Mouse (Mus musculus) MEL (cell line): ENCODE measurements at regions not wholly inside any gene's neighbourhood (a gene's known extent, or its start where the extent isn't known, plus 50 kb on each side); places are given as distances from the start of the nearest gene placed in this dataset.

Experiments used
- DNase-seq: peaks from one replicate; pipeline ENCODE4 v3.0.0; 2011; ENCODE audit warnings: low read depth, low spot score
- H3K27ac ChIP-seq: 2 replicates; pipeline ENCODE4 v1.5.1; 2012; ENCODE audit warnings: low read depth, mild to moderate bottlenecking, control low read depth, low read length, moderate library complexity; ENCODE audit not compliant: control insufficient read depth
- H3K27me3 ChIP-seq, 2 experiments: fragments of 150-350 bp in 1 of 2; sonication (generic) in 1 of 2; 2 replicates each; pipeline ENCODE4 v1.6.1; 2012; ENCODE audit warnings: low read length in 2 of 2, mild to moderate bottlenecking in 2 of 2, improper control_type of control experiment in 1 of 2, moderate library complexity in 1 of 2; ENCODE audit not compliant: insufficient read depth in 2 of 2, control insufficient read depth in 1 of 2
- H3K36me3 ChIP-seq, 2 experiments: 2 replicates each; pipeline ENCODE4 v1.6.1; 2012 to 2014; ENCODE audit warnings: low read length in 2 of 2, improper control_type of control experiment in 1 of 2, inconsistent platforms in 1 of 2, mild to moderate bottlenecking in 1 of 2; ENCODE audit not compliant: insufficient read depth in 2 of 2, control insufficient read depth in 1 of 2
- H3K4me1 ChIP-seq, 2 experiments: fragments of 150-350 bp in 1 of 2; sonication (generic) in 1 of 2; 2 replicates each; pipeline ENCODE4 v1.6.1; 2012; ENCODE audit warnings: low read length in 2 of 2, improper control_type of control experiment in 1 of 2, mild to moderate bottlenecking in 1 of 2; ENCODE audit not compliant: insufficient read depth in 2 of 2, control insufficient read depth in 1 of 2
- H3K4me3 ChIP-seq, 2 experiments: fragments of 150-350 bp in 1 of 2; sonication (generic) in 1 of 2; 2 replicates each; pipeline ENCODE4 v1.5.1; 2012; ENCODE audit warnings: low read depth in 2 of 2, low read length in 2 of 2, mild to moderate bottlenecking in 2 of 2, moderate library complexity in 2 of 2, control low read depth in 1 of 2, improper control_type of control experiment in 1 of 2; ENCODE audit not compliant: control insufficient read depth in 1 of 2, insufficient read depth in 1 of 2
- H3K79me2 ChIP-seq: 2 replicates; pipeline ENCODE4 v1.6.1; 2012; ENCODE audit warnings: mild to moderate bottlenecking, low read length, moderate library complexity; ENCODE audit not compliant: control insufficient read depth, poor library complexity, insufficient read depth
- H3K9ac ChIP-seq: 2 replicates; pipeline ENCODE4 v1.6.1; 2012; ENCODE audit warnings: low read depth, mild to moderate bottlenecking, control low read depth, low read length, moderate library complexity; ENCODE audit not compliant: control insufficient read depth, poor library complexity, severe bottlenecking
- H3K9me3 ChIP-seq: fragments of 150-350 bp; sonication (generic); replicated peaks from 2 replicates; pipeline ENCODE4 v1.6.1; 2012; ENCODE audit warnings: mild to moderate bottlenecking, low read length, improper control_type of control experiment, moderate library complexity; ENCODE audit not compliant: insufficient read depth
- CHD1 ChIP-seq: IDR thresholded peaks from 2 replicates; pipeline ENCODE4 v1.6.1; 2012; ENCODE audit warnings: low read depth, mild to moderate bottlenecking, inconsistent platforms, low read length, improper control_type of control experiment
- CTCF ChIP-seq, 3 experiments: IDR thresholded peaks in 2 of 3; conservative IDR thresholded peaks in 1 of 3; 2 replicates each; pipeline ENCODE4 v1.5.1; 2011 to 2012; ENCODE audit warnings: low read length in 3 of 3, low read depth in 2 of 3, mild to moderate bottlenecking in 2 of 3, improper control_type of control experiment in 1 of 3, inconsistent platforms in 1 of 3, mixed read lengths in 1 of 3, moderate library complexity in 1 of 3; ENCODE audit not compliant: control insufficient read depth in 1 of 3, insufficient read depth in 1 of 3, poor library complexity in 1 of 3, severe bottlenecking in 1 of 3
- E2F4 ChIP-seq: IDR thresholded peaks from 2 replicates; pipeline ENCODE4 v1.6.1; 2011; ENCODE audit warnings: low read depth, low read length, improper control_type of control experiment, borderline replicate concordance
- ELF1 ChIP-seq: IDR thresholded peaks from 2 replicates; pipeline ENCODE4 v1.6.1; 2014; ENCODE audit warnings: low read depth, mild to moderate bottlenecking, inconsistent platforms, low read length, improper control_type of control experiment, moderate library complexity
- EP300 ChIP-seq, 2 experiments: IDR thresholded peaks; 2 replicates each; pipeline ENCODE4 v1.6.1; 2011; ENCODE audit warnings: improper control_type of control experiment in 2 of 2, low read length in 2 of 2, low read depth in 1 of 2, mild to moderate bottlenecking in 1 of 2
- HCFC1 ChIP-seq: IDR thresholded peaks from 2 replicates; pipeline ENCODE4 v1.6.1; 2012; ENCODE audit warnings: low read depth, mild to moderate bottlenecking, inconsistent platforms, low read length, improper control_type of control experiment, moderate library complexity
- MAZ ChIP-seq: IDR thresholded peaks from 2 replicates; pipeline ENCODE4 v1.6.1; 2012; ENCODE audit warnings: low read depth, mild to moderate bottlenecking, inconsistent platforms, low read length, improper control_type of control experiment
- MEF2A ChIP-seq: IDR thresholded peaks from 2 replicates; pipeline ENCODE4 v1.6.1; 2014; ENCODE audit warnings: low read depth, mild to moderate bottlenecking, inconsistent platforms, low read length, improper control_type of control experiment; ENCODE audit not compliant: poor library complexity, insufficient replicate concordance, severe bottlenecking; ENCODE audit errors: extremely low read depth
- MXI1 ChIP-seq: IDR thresholded peaks from 2 replicates; pipeline ENCODE4 v1.6.1; 2011; ENCODE audit warnings: mild to moderate bottlenecking, low read depth, low read length, improper control_type of control experiment
- MYB ChIP-seq: IDR thresholded peaks from 2 replicates; pipeline ENCODE4 v1.6.1; 2011; ENCODE audit warnings: mild to moderate bottlenecking, low read depth, low read length, improper control_type of control experiment
- NELFE ChIP-seq: IDR thresholded peaks from 2 replicates; pipeline ENCODE4 v1.6.1; 2011; ENCODE audit warnings: low read depth, low read length, improper control_type of control experiment
- POLR2A ChIP-seq, 2 experiments: IDR thresholded peaks; 2 replicates each; pipeline ENCODE4 v1.6.1; 2011 to 2012; ENCODE audit warnings: low read length in 2 of 2, mild to moderate bottlenecking in 2 of 2, control low read depth in 1 of 2, improper control_type of control experiment in 1 of 2, low read depth in 1 of 2, moderate library complexity in 1 of 2; ENCODE audit not compliant: control insufficient read depth in 1 of 2, insufficient read depth in 1 of 2, poor library complexity in 1 of 2
- POLR2AphosphoS5 ChIP-seq: IDR thresholded peaks from 2 replicates; pipeline ENCODE4 v1.6.1; 2012; ENCODE audit warnings: low read depth, borderline replicate concordance, mild to moderate bottlenecking, inconsistent platforms, low read length, moderate library complexity, mixed read lengths
- TAL1 ChIP-seq: IDR thresholded peaks from 2 replicates; pipeline ENCODE4 v1.6.1; 2012; ENCODE audit warnings: mild to moderate bottlenecking, inconsistent platforms, low read length, moderate library complexity, mixed read lengths
- USF1 ChIP-seq: IDR thresholded peaks from 2 replicates; pipeline ENCODE4 v1.6.1; 2014; ENCODE audit warnings: low read depth, mild to moderate bottlenecking, inconsistent platforms, low read length, improper control_type of control experiment, moderate library complexity
- USF2 ChIP-seq, 2 experiments: IDR thresholded peaks; 2 replicates each; pipeline ENCODE4 v1.6.1; 2011 to 2012; ENCODE audit warnings: improper control_type of control experiment in 2 of 2, low read length in 2 of 2, borderline replicate concordance in 1 of 2, inconsistent platforms in 1 of 2, low read depth in 1 of 2, mild to moderate bottlenecking in 1 of 2; ENCODE audit not compliant: insufficient read depth in 1 of 2
- ZC3H11A ChIP-seq: IDR thresholded peaks from 2 replicates; pipeline ENCODE4 v1.6.1; 2012; ENCODE audit warnings: low read depth, mild to moderate bottlenecking, inconsistent platforms, low read length, improper control_type of control experiment
- ZKSCAN1 ChIP-seq: IDR thresholded peaks from 2 replicates; pipeline ENCODE4 v1.6.1; 2012; ENCODE audit warnings: low read depth, mild to moderate bottlenecking, inconsistent platforms, low read length, improper control_type of control experiment, moderate library complexity
- ZNF384 ChIP-seq: IDR thresholded peaks from 2 replicates; pipeline ENCODE4 v1.6.1; 2012; ENCODE audit warnings: low read depth, mild to moderate bottlenecking, inconsistent platforms, low read length, improper control_type of control experiment

GRCm38 (mm10) chr13:70385292-70385691 is 252.1 kb downstream of the Ice1 start:
- no peak overlapping the region for H3K4me3 ChIP-seq
- no peak for DNase-seq
- H3K79me2 ChIP-seq = no peaks in the 10 kb centered on the region
- TF ChIP-seq MYB = no peak
- TF ChIP-seq MXI1 = no peak
- TF ChIP-seq MAZ = no peak
- TF ChIP-seq ZNF384 = no peak
- no peak for TF ChIP-seq TAL1
- TF ChIP-seq ZC3H11A = no peak
- no peak for TF ChIP-seq CHD1
- TF ChIP-seq USF1 = no peak
- TF ChIP-seq CTCF (IDR thresholded peaks at IDR 0.05 in 2 of 3, conservative IDR thresholded peaks at IDR 0.05 in 1 of 3; ENCODE audit: control insufficient read depth in 1 of 3, insufficient read depth in 1 of 3, low read depth in 2 of 3, low read length in 3 of 3, poor library complexity in 1 of 3, severe bottlenecking in 1 of 3) = no peak
- no peak for TF ChIP-seq MEF2A
- TF ChIP-seq POLR2A (IDR thresholded peaks at IDR 0.05; ENCODE audit: control insufficient read depth in 1 of 2, insufficient read depth in 1 of 2, low read depth in 1 of 2, low read length in 2 of 2, poor library complexity in 1 of 2) = no peak
- no peak for TF ChIP-seq ZKSCAN1
- no peak for TF ChIP-seq E2F4
- no peak for TF ChIP-seq USF2 (IDR thresholded peaks at IDR 0.05; ENCODE audit: borderline replicate concordance in 1 of 2, insufficient read depth in 1 of 2, low read depth in 1 of 2, low read length in 2 of 2)
- no peak for TF ChIP-seq POLR2AphosphoS5
- TF ChIP-seq NELFE = no peak
- TF ChIP-seq ELF1 = no peak
- no peak for TF ChIP-seq EP300 (IDR thresholded peaks at IDR 0.05; ENCODE audit: low read depth in 1 of 2, low read length in 2 of 2)
- H3K27me3 ChIP-seq = no peaks in the 10 kb centered on the region
- no peaks in the 10 kb centered on the region for H3K36me3 ChIP-seq
- H3K27ac ChIP-seq = no peak overlapping the region
- no peaks in the 10 kb centered on the region for H3K9me3 ChIP-seq
- no peak overlapping the region for H3K9ac ChIP-seq
- H3K4me1 ChIP-seq = no peaks in the 10 kb centered on the region

- Histone ChIP-seq H3K9ac (no peak overlapping the region), H3K27me3 (no peaks in the 10 kb centered on the region; a peak in 1 of 4 replicates), H3K4me3 (no peak overlapping the region)
- TF ChIP-seq ELF1 (no peak), HCFC1 (no peak), USF2 (IDR thresholded peaks at IDR 0.05; ENCODE audit: borderline replicate concordance in 1 of 2, insufficient read depth in 1 of 2, low read depth in 1 of 2, low read length in 2 of 2) (no peak)
- TF ChIP-seq, all 39 proteins: peak for 0
- H3K4me1 ChIP-seq = no peaks in the 10 kb centered on the region
- no peaks in the 10 kb centered on the region for H3K36me3 ChIP-seq
- no peaks in the 10 kb centered on the region for H3K79me2 ChIP-seq
- DNase-seq = no peak
- H3K27ac ChIP-seq = no peak overlapping the region
- H3K9me3 ChIP-seq = no peaks in the 10 kb centered on the region
These were observed 224.6 kb downstream of the Ice1 start for GRCm38 (mm10) chr13:70412788-70413187.
